Mouse (Mus musculus): Measurements from ENCODE around the gene Vmn2r8.

GRCm38 (mm10) chr5:108774630-108775306 lies 33.9 kb downstream of the Vmn2r8 start, which contains the start of gene Rnf212:
- no peak for TF ChIP-seq CTCF (IDR thresholded peaks at IDR 0.05; ENCODE audit: low read depth, low read length)
- no peak for TF ChIP-seq POLR2A (IDR thresholded peaks at IDR 0.05; ENCODE audit: extremely low read depth, insufficient read depth, low read length)

All from liver, adult 2 months (tissue).